Mouse (Mus musculus): ENCODE results near the gene Nsl1.

- TF ChIP-seq GATA1 (IDR thresholded peaks at IDR 0.05; ENCODE audit: low read length), result no peak
- TF ChIP-seq TAL1 (IDR thresholded peaks at IDR 0.05; ENCODE audit: low read length), result no peak
Observed at GRCm38 (mm10) chr1:191072329-191072913, 9.6 kb downstream of the Nsl1 start.

Data from erythroblast, embryonic 14.5 days (primary cell).